Comparison of ENCODE assay signal across 23 mouse cellular contexts in genomic region chr9:111081765-111082164, GRCm38 (mm10). TPM values are rescaled to one million over a fixed set of nuclear protein-coding genes. Genes with fewer than 3 reads are reported as not detected.
DNase-seq lines count a peak whose midpoint lies in the region; ATAC-seq and TF ChIP-seq lines count a peak whose summit lies in the region.
"Had no signal": no experiment of that assay in that cellular context is flagged by ENCODE, and none has a peak within 500 bp of the region (broad histone marks: within the 10 kb centered on the region; RNA-seq: fewer than 3 reads in every experiment).

No protein-coding gene starts in this region.

- DNase-seq in lung, postnatal 14 days: no peak
- DNase-seq: adrenal gland, adult 8-10 months; adrenal gland, postnatal 14 days; adrenal gland, postnatal 36 days; cerebellum, adult 11-12 months; cerebellum, adult 2 months; cerebellum, adult 9-10 months; cerebellum, postnatal 10 days; cerebellum, postnatal 25 days; forebrain, postnatal 0 days had no signal

- peak overlapping the region; percentile 44 for H3K4me3 ChIP-seq in megakaryocyte, embryonic 14.5 days (replicated peaks)
- H3K4me3 ChIP-seq in C2C12 (ENCODE audit: insufficient read depth, poor library complexity, severe bottlenecking) (no peak overlapping the region), myocyte (no peak overlapping the region)
- H3K4me3 ChIP-seq: embryonic facial prominence, embryonic 10.5 days; embryonic facial prominence, embryonic 12.5 days; forebrain, embryonic 13.5 days; forebrain, embryonic 15.5 days had no signal

- H3K27me3 ChIP-seq in megakaryocyte, embryonic 14.5 days (replicated peaks): peaks cover 5% of the 10 kb centered on the region
- H3K27me3 ChIP-seq in C2C12 (ENCODE audit: control insufficient read depth, insufficient read depth, insufficient read length) (no peaks in the 10 kb centered on the region), myocyte (ENCODE audit: control insufficient read depth, insufficient read depth, insufficient read length) (no peaks in the 10 kb centered on the region)
- H3K27me3 ChIP-seq: CH12.LX; embryonic facial prominence, embryonic 12.5 days; forebrain, embryonic 13.5 days; forebrain, embryonic 15.5 days; Patski had no signal

- no peak overlapping the region for H3K4me2 ChIP-seq in myocyte (ENCODE audit: low read depth)
- H3K4me2 ChIP-seq: embryonic facial prominence, embryonic 12.5 days; forebrain, embryonic 13.5 days; forebrain, embryonic 15.5 days had no signal

- H3K79me2 ChIP-seq in C2C12 (ENCODE audit: control insufficient read depth, insufficient read depth) (no peaks in the 10 kb centered on the region), myocyte (ENCODE audit: control insufficient read depth, insufficient read depth) (no peaks in the 10 kb centered on the region)

- H3K4me1 ChIP-seq in megakaryocyte, embryonic 14.5 days: peaks cover 48% of the 10 kb centered on the region
- H3K4me1 ChIP-seq: embryonic facial prominence, embryonic 12.5 days; forebrain, embryonic 13.5 days; forebrain, embryonic 15.5 days had no signal

- peaks cover 10% of the 10 kb centered on the region for H3K36me3 ChIP-seq in megakaryocyte, embryonic 14.5 days (replicated peaks; ENCODE audit: low read length)
- H3K36me3 ChIP-seq in C2C12 (ENCODE audit: control insufficient read depth, insufficient read depth) (no peaks in the 10 kb centered on the region), myocyte (ENCODE audit: control insufficient read depth, insufficient read depth) (no peaks in the 10 kb centered on the region)
- H3K36me3 ChIP-seq: embryonic facial prominence, embryonic 10.5 days; embryonic facial prominence, embryonic 12.5 days; forebrain, embryonic 15.5 days; G1E had no signal

- no peaks in the 10 kb centered on the region for H3K79me3 ChIP-seq in C2C12 (ENCODE audit: low read depth)

- no peak for TF ChIP-seq CTCF in C2C12 (IDR thresholded peaks at IDR 0.05; ENCODE audit: control insufficient read depth, insufficient read depth, insufficient read length)

- peaks cover 47% of the 10 kb centered on the region for H3K9me3 ChIP-seq in megakaryocyte, embryonic 14.5 days
- H3K9me3 ChIP-seq: embryonic facial prominence, embryonic 12.5 days; forebrain, embryonic 13.5 days; forebrain, embryonic 15.5 days; G1E had no signal

- no peak for TF ChIP-seq POLR2A in myocyte (IDR thresholded peaks at IDR 0.05; ENCODE audit: insufficient read length, low read depth)

- H3ac ChIP-seq in C2C12 (ENCODE audit: control insufficient read depth, insufficient read length, low read depth) (no peak overlapping the region), myocyte (ENCODE audit: control insufficient read depth, insufficient read length) (no peak overlapping the region)

- ATAC-seq in megakaryocyte, adult 5-6 weeks (ENCODE audit: poor library complexity, severe bottlenecking): no peak
- ATAC-seq: activated CD4-positive, CD25-positive, alpha-beta regulatory T cell, adult 4 months; CD4-positive, CD25-positive, alpha-beta regulatory T cell, adult 4 months; forebrain, embryonic 13.5 days; forebrain, embryonic 15.5 days; forebrain, postnatal 0 days; Patski had no signal

TF ChIP-seq in C2C12, 6 proteins besides CTCF, POLR2A, EP300 and RAD21:
- TF ChIP-seq USF1 (IDR thresholded peaks at IDR 0.05; ENCODE audit: low read depth) (peak; percentile 59), MYOD1 (IDR thresholded peaks at IDR 0.05; ENCODE audit: control insufficient read depth, insufficient read length, low read depth) (no peak)

TF ChIP-seq in myocyte, 11 proteins besides CTCF, POLR2A, EP300 and RAD21:
- TF ChIP-seq USF1 (IDR thresholded peaks at IDR 0.05; ENCODE audit: low read depth) (peak; percentile 9), TCF12 (IDR thresholded peaks at IDR 0.05; ENCODE audit: insufficient read depth, poor library complexity, severe bottlenecking) (no peak)

RNA-seq across cellular contexts. Expression of gene Ccrl2, which starts 24.4 kb away (rescaled TPM):
- polyA plus RNA-seq in megakaryocyte, embryonic 14.5 days (2012; ENCODE audit: insufficient read depth, low replicate concordance): 1.6 TPM in 1 of 2 replicates, not detected in the other
- 3.7 and 8.9 TPM in 2 replicates for total RNA-seq in megakaryocyte, adult 5-6 weeks (2015)
- 4.3 and 11.1 TPM in 2 replicates for total RNA-seq in megakaryocyte, adult 5-6 weeks (2017)
- not detected for polyA plus RNA-seq in C2C12 (2012; fragmentation: generic; extraction: Trizol)
- 0.12 TPM for polyA plus RNA-seq in myocyte (2012; fragmentation: generic; extraction: Trizol)

RNA-seq across cellular contexts. Expression of gene Lrrfip2, which starts 35.6 kb away (rescaled TPM):
- 28.3 and 112 TPM in 2 replicates for polyA plus RNA-seq in megakaryocyte, embryonic 14.5 days (2012; ENCODE audit: insufficient read depth, low replicate concordance)
- total RNA-seq in megakaryocyte, adult 5-6 weeks (2015): 77.9 and 85.2 TPM in 2 replicates
- 137 and 138 TPM in 2 replicates for total RNA-seq in megakaryocyte, adult 5-6 weeks (2017)
- polyA plus RNA-seq in C2C12 (2012; fragmentation: generic; extraction: Trizol) (29.4 TPM), myocyte (2012; fragmentation: generic; extraction: Trizol) (27.8 TPM)
